Mouse (Mus musculus) spleen, postnatal 36 days (tissue): ENCODE measurements around the gene Slc34a3.
"Not testable (repeated sequence)": the region's sequence is repeated elsewhere in the genome, so short reads cannot be mapped to it uniquely, and the experiment has no call there.

Experiments
- DNase-seq, 2 experiments: peaks; one replicate each; pipeline ENCODE4 v3.0.0; 2022; ENCODE audit warnings: low spot score in 2 of 2, mixed read lengths in 1 of 2

Slc34a3 gene

DNA sequence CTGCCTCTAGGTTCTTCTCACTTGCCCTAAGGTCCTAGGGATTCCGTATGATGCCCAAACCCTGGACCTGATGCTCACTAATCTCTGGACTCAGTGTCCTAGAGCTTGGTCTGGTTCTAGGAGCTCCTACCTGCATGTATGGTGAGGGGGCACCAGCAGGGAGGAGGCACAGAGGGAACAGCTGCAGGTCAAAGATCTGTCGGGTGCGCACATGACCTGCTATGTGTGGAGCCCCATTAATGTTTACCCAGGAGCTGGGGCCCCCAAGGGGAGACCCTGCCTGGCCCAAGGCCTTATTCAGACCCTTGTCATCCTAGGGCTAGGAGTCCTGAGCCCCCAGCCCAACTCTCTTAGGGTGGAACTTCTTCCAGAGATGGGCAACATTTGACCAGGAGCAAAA, at the start of gene Slc34a3:
Gene Slc34a3 (minus strand): TSS at position 315 of the 400 bp plus-strand sequence.
- DNase-seq, result no peak

DNA sequence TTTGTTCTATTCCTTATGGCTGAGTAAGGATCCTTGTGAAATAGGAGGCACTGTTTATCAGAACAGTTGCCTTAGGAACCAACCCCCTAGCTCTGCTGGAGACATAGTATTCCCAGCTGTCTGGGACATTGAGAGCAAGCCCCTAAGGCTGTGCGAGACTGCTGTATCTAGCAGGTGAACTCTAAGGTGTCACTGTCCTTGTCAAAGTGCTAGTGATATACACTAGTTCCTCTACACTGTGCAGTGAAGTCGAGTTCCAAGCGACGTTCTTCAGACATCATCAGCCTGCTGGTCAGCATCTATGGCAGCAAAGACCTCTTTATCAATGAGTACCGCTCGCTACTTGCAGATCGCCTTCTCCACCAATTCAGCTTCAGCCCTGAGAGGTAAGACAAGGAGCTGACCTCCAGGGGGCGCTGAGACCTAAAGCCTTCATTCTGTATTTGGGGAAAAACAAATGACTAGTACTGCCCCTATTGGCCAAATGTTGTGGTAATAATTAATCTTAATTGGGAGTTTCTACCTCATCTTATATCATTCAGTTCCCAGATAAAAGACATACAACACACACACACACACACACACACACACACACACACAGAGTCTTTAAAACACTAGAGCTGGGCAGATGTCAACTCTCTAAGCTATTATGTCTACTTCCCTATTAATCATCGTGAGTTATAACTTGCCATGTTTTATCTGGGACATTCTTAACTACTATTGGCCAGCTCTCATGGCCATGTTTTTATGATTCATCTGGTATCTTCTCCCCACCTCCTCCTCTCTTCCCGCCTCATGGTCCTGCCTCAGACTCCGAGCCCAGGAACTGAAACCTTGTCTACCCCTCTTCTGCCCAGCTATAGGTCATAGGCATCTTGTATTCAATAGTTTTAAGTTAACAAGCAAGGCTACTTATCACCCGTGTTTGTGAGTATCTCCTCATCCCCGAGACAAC, 45.0 kb upstream of the Slc34a3 start:
- DNase-seq, result peak; percentile 70 to 77

DNA sequence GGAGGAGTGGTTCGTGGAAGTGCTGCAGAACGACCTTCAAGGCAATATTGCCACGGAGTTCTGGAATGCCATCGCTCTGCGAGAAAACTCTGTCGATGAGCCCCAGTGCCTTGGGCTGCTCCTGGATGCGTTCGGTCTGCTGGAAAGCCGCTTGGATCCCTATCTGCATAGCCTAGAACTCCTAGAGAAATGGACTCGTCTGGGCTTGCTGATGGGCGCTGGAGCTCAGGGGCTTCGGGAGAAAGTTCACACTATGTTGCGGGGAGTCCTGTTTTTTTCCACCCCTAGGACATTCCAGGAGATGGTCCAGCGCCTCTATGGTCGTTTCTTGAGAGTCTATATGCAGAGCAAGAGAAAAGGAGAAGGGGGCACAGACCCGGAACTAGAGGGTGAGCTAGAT, 38.8 kb upstream of the Slc34a3 start:
- no peak for DNase-seq

DNA sequence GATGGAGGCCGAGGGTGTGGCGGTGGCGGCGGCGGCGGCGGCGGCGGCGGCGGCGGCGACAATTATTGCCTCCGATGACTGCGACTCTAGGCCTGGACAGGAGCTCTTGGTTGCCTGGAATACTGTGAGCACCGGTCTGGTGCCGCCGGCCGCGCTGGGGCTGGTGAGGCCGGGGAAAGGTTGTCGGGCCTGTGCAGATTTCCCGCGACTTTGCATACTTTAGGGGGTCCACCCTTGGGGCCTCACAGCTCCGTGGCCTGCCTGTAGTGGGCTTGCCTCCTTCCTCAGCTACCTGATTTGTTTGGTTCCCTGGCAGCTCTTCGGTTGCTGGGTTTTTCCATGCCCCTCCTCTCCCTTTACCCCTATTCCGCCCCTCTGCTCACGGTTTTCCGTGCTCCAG, 38.4 kb upstream of the Slc34a3 start:
- no peak for DNase-seq

DNA sequence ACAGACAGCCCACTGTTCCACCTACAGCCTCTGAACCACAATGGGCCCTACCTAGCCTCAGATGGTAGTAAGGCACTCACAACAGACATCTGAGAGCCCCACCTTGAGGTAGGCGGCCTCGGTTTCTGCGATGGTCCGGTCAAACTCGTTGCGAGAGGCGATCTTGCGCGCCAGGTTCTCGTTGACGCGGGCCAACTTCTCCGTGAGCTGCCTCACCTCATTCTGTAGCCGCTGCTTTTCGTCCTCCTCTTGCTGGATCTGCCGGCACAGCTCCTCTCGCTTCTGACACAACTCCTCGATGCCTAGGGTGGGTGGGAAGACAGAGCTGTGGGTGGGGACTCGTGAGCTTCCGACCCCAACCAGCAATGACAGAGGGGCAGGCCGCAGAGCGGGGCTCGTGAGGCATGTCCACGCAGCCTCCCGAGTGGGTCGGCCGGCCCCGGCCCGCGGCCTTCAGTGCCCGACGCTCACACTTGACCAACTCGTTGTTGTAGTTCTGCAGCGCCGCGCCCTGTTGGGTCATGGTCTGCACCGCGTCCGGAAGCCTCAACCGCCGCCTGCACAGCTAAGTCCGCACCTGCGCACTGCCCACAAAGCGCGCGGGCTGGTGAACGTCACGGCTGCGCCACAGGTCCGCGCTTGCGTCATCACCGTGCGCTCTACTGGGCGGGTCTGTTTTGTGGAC, 37.8 kb upstream of the Slc34a3 start, which contains the start of the genes Ssna1 and Anapc2:
Gene Ssna1 (minus strand): TSS at position 612 of the 685 bp plus-strand sequence.
Gene Anapc2 (plus strand): TSS at position 652 of the 685 bp plus-strand sequence.
- peak; percentile 96 to 98 for DNase-seq

DNA sequence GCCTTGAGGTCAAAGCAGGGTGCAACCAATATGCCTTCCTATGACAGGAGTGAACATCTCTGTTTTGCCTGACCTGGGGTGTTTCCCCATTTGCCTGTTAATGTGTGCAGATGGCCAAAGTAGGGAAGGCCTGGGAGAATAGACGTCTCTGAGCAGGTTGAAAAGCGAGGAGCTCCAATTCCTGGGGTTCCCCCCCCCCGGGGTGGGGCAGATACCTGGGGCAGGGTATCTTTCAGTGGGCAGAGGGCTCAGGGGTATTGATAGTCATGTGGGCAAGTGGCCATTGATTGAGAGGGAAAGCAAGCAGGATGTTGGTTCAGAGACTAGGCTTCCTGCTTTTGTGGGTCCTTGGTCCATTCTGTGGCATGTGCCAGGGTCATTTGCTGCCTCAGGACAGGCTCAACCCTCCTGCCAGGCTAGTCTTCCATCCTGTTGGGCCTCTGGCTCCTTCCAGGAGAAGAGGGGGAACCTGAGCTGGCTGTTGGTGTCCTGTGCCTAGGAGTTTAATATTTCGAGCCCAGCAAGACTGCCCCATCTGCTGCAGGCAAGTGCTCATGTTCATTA, 33.7 kb upstream of the Slc34a3 start:
- no peak for DNase-seq

DNA sequence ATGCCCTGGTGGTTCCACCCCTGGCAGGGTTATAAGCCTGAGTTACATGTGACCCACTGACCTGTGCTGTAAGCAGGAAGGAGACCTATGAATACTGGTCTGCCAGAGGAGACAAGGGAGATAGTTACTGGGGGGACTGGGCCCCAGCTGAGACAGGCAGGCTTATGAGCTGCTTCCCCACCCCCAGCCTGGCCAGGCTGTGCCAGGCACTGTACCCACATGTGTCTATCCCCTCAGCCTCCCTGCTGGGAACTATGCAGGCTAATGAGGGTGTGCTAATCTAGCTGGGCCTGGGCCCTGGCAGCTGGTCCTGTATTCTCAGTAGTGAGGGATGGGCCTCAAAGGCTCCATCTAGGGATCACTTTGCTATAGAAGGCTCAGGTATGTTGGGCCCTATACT, 33.1 kb upstream of the Slc34a3 start:
- no peak for DNase-seq

DNA sequence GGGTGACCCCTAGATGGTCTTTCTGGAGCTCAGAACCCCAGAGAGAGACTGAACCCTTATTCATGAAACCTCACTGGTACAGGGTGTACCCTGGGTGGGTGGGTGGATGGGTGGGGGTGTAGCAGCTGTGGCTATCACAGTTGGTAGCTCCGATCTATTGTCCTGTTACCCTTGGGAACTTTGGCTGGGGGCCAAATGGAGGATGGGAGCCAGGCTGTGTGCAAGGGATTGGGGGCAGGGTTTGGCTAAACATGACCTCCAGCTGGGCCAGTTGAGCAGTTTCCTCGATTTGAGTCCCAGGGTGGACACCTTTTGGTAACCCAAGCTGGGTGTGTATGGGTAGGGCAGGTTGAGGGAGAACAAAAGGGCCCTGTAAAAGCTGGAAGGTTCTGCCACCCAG, 32.6 kb upstream of the Slc34a3 start:
- no peak for DNase-seq

DNA sequence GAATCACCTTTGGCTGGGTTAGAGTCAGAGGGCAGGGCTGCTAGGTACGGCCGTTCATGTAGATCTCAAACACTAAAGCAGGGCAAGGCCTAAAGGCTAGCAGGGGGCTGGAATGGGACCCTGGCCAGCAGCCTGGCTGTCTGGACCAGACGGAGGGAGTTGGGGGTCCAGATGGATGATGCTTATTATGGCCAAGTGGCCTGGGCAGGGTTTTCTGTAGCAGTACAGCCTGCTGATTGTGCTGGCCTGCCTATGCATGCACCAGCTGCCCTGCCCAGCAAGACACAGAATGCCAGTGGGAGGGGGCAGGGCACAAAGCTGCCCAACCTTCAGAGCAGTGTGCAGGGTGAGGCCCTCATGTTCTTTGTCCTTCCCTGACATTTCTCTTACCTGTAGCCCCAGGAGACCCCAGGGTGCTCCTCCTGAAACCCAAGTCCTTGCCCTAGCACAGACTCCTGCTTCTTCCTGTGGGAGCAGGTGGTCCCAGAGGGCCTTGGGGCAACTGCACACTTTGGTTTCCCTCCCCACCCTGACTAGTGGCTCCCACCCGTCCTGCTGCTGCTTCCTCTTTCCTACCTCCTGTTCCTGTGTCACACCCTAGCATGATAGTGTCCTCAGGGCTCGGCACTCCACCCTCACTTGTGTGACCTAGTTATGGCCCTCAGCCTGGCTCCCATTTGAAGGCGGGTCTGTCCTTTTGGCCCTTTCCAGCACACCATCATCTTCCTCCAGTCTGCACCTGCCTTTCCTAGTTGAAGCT, 31.9 kb upstream of the Slc34a3 start:
- peak in 1 of 2 experiments; percentile 29 for DNase-seq

DNA sequence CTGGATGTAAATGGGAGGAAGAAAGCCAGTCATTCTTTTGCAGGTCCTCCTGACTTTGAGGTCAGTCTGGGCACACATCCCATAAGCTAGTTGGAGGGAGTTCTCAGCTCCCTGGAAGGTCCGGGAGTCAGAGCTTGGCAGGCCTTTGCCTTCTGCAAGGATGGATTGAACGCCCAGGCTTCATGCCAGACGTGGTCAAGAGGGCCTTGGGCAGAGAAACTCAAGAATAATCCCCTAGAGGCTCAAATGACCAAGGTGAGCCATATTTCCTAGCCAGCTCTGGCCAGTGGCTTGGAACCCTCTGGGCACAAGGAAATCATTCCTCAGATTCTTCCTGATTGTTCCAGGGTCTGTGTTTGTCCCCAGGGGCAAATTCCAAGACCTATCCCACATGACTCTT, 30.7 kb upstream of the Slc34a3 start:
- DNase-seq, result no peak

DNA sequence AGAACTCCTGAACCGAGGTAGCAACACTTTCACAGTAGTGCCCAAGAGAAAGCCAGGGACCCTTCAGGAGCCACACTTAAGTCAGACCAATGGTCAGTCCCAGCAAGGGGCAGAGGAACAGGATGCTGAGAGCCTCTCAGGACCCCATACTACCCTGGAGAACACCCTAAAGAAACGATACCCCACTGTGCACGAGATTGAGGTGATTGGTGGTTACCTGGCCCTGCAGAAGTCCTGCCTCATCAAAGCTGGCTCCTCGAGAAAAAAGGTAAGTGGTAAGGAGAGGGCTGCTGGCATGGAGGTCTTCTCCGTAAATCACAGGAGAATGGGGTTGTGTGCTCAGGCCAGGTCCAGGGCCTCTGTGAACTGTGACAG, 30.1 kb upstream of the Slc34a3 start:
- no peak for DNase-seq

DNA sequence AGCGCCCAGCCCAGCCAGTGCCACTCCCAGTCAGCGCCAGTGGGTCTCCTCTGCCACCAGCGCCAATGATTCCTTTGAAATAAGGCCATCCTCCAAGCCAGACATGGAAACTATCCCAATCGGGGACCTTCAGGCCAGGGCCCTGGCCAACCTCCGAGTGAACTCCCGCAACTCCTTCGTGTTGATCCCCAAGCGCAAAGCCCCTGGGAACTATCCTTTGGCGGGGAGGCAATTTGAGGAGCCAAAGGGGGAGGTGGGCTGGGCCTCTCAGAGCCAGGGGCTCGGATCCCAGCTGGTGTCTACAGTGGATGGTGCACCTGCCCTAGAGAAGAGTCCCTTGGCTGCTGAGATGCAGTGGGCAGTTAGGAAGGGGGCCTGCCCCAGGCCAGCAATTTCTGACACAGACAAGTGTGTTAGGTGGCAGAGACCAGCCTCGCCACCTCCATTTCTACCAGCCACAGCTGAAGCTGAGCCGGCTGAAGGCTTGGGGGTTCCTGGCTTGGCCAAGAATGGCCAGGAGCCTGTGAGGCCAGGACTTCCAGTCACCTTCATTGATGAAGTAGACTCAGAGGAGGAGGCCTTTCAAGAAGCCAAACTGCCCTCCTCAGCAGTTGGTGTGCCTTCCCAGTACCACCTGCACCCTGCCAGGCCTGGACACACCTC, 29.6 kb upstream of the Slc34a3 start:
- no peak for DNase-seq

DNA sequence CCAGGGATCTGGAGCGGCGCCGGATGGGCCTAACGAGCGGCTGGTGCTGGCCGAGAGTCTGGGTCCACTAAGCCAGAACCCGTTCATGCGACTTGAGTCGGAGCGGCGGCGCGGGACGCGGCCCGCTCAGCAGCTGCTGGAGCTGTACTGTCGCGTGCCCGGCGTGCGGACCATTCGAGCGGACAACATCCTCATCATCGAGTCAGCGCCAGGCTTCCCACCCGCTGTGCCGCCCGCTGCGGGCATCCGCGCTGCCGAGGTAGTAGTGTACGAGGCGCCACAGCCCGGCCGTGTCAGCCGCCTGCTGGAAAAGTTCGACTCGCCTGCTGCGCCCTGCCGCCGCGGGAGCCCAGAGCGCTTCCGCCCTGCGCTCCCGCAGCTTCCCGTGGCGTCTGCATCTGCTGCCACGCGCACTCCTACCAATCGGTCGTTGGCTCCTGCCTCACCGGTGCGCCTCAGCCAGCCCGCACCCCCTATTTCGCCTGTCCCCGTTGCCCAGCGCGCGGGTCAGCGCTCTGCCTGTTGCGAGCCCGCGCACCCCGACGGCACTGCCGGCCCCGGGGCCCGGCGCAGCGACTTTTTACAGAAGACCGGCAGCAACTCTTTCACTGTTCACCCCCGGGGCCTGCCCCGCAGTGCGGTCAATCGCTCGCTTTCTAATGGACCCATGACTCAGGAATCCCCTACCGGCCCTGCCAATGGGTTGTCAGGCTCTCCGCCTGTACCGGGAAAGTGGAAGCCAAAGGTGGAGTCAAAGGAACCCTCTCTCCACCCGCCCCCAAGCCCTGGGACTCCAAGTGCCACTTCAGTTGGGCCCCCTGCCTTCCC, 28.8 kb upstream of the Slc34a3 start:
- peak; percentile 30 to 33 for DNase-seq

DNA sequence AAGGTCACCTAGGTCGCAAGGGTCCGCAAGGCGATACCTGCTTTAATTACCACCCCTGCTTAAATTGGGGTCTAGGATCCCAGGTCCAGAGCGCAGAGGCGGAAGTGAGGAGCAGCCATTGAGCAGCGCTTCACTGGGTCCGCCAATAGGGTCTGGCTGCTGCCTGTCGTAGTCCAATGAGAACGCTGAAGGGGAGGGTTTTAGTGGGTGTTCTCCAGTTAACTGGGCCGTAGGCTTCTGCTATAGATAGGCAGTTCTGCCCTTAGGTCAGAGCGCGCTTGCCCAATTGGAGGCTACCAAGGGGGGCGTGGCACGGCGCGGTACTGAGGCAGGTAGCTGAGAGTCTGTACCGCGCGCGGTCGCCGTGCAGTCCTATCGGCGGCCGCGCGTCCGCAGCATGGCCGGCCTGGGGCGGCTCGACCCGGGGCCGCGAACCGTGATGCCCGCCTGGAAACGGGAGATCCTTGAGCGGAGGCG, 28.2 kb upstream of the Slc34a3 start, which contains the start of gene Tprn:
Gene Tprn (plus strand): TSS at position 328 of the 477 bp plus-strand sequence.
- DNase-seq, result peak; percentile 97 to 98

DNA sequence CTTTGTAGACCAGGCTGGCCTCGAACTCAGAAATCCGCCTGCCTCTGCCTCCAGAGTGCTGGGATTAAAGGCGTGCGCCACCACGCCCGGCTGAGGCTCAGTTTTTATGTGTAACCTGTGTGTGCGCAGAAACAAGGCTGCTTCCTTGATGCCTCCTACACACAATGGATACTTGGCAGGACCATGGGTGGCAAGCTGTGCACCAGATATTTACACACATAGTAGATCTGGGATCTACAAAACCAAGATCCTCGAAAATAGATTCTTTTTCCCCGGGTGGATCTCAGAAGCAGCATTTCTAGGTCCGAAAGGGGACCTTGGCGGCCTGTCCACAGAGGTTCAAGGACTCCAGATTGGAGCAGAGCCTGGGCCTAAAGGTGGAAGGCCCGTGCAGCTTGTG, 27.7 kb upstream of the Slc34a3 start:
- DNase-seq, result no peak

DNA sequence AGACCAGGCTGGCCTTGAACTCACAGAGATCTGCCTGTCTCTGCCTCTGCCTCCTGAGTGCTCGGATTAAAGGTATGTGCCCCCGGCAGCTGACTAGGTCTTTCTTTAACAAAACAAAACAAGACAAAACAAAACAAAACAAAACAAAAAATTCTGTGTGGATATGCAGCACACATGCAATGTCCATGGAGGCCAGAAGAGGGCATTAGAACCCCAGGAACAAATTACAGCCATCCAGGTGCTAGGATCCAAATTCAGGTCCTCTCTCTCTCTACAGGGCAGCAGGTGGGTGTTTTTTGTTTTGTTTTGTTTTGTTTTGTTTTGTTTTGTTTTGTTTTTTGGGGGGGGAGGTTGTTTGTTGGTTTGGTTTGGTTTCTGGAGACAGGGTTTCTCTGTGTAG, 24.7 kb upstream of the Slc34a3 start:
- no peak for DNase-seq

DNA sequence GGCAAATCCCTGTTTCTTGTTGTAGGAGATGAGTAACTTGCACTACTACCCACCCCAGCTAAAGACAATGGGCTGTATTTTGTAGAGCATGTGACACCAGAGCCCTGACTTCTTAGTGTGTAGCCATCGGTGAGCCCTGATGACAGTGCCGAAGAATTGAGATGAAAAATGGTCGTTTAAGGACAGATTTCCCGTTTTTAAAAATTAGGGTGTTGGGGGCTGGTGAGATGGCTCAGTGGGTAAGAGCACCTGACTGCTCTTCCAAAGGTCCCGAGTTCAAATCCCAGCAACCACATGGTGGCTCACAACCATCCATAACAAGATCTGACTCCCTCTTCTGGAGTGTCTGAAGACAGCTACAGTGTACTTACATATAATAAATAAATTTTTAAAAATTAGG, 23.1 kb upstream of the Slc34a3 start:
- not testable (repeated sequence) for DNase-seq

DNA sequence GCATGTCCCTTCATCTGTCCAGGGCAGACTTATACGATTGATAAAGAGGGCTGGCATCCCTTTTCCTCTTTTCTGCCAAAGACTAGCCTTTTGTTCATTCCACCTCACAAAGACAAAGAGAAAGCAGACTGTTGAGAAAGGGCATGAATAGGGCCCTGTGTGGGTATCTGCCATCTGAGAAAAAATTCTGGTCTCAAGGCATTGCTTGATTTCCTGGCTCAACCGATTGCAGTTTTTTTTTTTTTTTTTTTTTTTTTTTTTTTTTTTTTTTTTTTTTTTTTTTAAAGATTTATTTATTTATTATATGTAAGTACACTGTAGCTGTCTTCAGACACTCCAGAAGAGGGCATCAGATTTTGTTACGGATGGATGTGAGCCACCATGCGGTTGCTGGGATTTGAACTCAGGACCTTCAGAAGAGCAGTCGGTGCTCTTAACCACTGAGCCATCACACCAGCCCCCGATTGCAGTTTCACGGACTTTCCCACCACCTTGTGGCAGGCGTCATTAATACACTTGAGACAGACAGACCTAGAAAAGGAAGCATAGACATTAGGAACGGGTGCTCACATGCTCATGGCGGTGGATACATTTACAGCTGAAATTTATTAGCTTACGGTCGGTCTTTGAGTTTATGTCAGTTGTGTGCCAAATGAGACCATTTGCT, 22.4 kb upstream of the Slc34a3 start:
- peak; percentile 66 to 73 for DNase-seq

DNA sequence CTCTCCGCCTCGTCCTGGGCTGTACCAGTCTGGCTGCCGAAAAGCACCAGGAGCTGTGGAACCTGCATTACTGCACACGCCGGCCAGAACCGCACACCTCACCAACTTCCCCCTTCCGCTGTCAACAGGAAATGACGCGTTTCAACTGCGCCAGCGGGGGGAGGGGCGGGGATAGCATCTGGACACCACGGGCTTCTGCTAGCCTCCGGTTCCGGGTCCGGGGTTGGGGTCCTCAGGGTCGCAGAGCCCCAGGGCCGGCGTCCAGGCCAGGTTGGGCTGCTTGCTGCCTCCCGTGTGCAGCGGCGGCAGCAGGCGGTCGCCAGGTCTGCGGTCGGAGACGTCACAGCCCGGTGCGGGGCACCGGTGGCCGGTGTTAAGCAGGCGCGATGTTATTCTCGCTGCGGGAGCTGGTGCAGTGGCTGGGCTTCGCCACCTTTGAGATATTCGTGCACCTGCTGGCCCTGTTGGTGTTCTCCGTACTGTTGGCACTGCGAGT, 21.2 kb upstream of the Slc34a3 start, which contains the start of gene Tmem203:
Gene Tmem203 (plus strand): TSS at position 156 of the 496 bp plus-strand sequence.
- peak; percentile 82 to 85 for DNase-seq
